Comparison of ENCODE assay signal across 31 mouse cellular contexts in the genomic region with DNA sequence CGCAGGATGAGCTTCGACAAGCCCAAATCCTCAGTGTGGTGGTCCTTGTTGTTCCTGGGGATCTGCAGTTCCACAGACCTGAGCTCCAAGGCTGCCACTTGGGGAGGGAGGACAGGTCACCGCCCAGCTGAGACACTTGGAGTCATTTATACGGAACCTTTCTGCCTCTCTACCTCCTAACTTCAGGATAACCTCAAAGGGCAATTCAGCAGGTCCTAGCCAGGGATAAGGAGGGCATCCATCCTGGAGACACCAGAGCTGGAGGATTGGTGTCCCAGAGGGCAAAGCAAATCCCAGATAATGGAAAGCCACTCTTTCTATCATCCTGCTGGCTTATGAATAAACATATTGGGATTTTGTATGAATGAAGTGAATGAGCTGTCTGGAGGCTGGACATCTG. TPM values are rescaled to one million over a fixed set of nuclear protein-coding genes. Genes with fewer than 3 reads are reported as not detected.
"Had no signal": no experiment of that assay in that cellular context is flagged by ENCODE, and none has a peak within 500 bp of the region (broad histone marks: within the 10 kb centered on the region; RNA-seq: fewer than 3 reads in every experiment).

Tgm7 (minus strand) TSS at position 101 of the 400 bp plus-strand sequence.

- H3K9me3 ChIP-seq: limb, embryonic 10.5 days; limb, embryonic 12.5 days; limb, embryonic 13.5 days; limb, embryonic 15.5 days; liver, embryonic 12.5 days; liver, embryonic 13.5 days; liver, embryonic 15.5 days; lung, embryonic 15.5 days; megakaryocyte, embryonic 14.5 days; midbrain, embryonic 10.5 days; midbrain, embryonic 12.5 days; midbrain, embryonic 13.5 days; midbrain, embryonic 15.5 days; neural tube, embryonic 12.5 days had no signal

- ATAC-seq: liver, embryonic 12.5 days; liver, postnatal 0 days; lung, postnatal 0 days; midbrain, embryonic 13.5 days; midbrain, embryonic 15.5 days; midbrain, embryonic 16.5 days had no signal

- H3K4me2 ChIP-seq: limb, embryonic 12.5 days; limb, embryonic 13.5 days; limb, embryonic 15.5 days; liver, embryonic 11.5 days; liver, embryonic 12.5 days; liver, embryonic 13.5 days; liver, embryonic 15.5 days; lung, embryonic 14.5 days; lung, embryonic 15.5 days; midbrain, embryonic 11.5 days; midbrain, embryonic 12.5 days; midbrain, embryonic 13.5 days; midbrain, embryonic 15.5 days; neural tube, embryonic 12.5 days had no signal

- H3K9ac ChIP-seq: limb, embryonic 12.5 days; limb, embryonic 13.5 days; limb, embryonic 15.5 days; liver, embryonic 12.5 days; liver, embryonic 13.5 days; liver, embryonic 14.5 days; liver, embryonic 15.5 days; liver, postnatal 0 days; lung, embryonic 14.5 days; lung, embryonic 15.5 days; midbrain, embryonic 12.5 days; midbrain, embryonic 13.5 days; midbrain, embryonic 15.5 days; neural tube, embryonic 12.5 days had no signal

- H3K4me1 ChIP-seq: limb, embryonic 10.5 days; limb, embryonic 12.5 days; limb, embryonic 13.5 days; limb, embryonic 15.5 days; liver, embryonic 12.5 days; liver, embryonic 15.5 days; lung, embryonic 15.5 days; megakaryocyte, embryonic 14.5 days; midbrain, embryonic 10.5 days; midbrain, embryonic 12.5 days; midbrain, embryonic 13.5 days; midbrain, embryonic 15.5 days; neural tube, embryonic 12.5 days had no signal

- H3K36me3 ChIP-seq: limb, embryonic 10.5 days; limb, embryonic 12.5 days; limb, embryonic 13.5 days; limb, embryonic 15.5 days; liver, embryonic 12.5 days; liver, embryonic 13.5 days; liver, embryonic 15.5 days; lung, embryonic 15.5 days; midbrain, embryonic 10.5 days; midbrain, embryonic 12.5 days; midbrain, embryonic 13.5 days; midbrain, embryonic 15.5 days; neural tube, embryonic 12.5 days had no signal

- H3K4me3 ChIP-seq: limb, embryonic 10.5 days; limb, embryonic 12.5 days; limb, embryonic 13.5 days; limb, embryonic 15.5 days; liver, embryonic 12.5 days; liver, embryonic 13.5 days; liver, embryonic 15.5 days; lung, embryonic 15.5 days; megakaryocyte, embryonic 14.5 days; midbrain, embryonic 10.5 days; midbrain, embryonic 12.5 days; midbrain, embryonic 13.5 days; midbrain, embryonic 15.5 days; myocyte; neural tube, embryonic 12.5 days had no signal

- H3K27ac ChIP-seq: limb, embryonic 10.5 days; limb, embryonic 12.5 days; limb, embryonic 13.5 days; limb, embryonic 15.5 days; liver, embryonic 12.5 days; liver, embryonic 13.5 days; liver, embryonic 14.5 days; liver, embryonic 15.5 days; lung, embryonic 15.5 days; macrophage; midbrain, embryonic 10.5 days; midbrain, embryonic 12.5 days; midbrain, embryonic 13.5 days; midbrain, embryonic 15.5 days; neural tube, embryonic 12.5 days had no signal

- H3K27me3 ChIP-seq: limb, embryonic 12.5 days; limb, embryonic 13.5 days; limb, embryonic 15.5 days; lung, embryonic 15.5 days; midbrain, embryonic 12.5 days; midbrain, embryonic 13.5 days; midbrain, embryonic 15.5 days; neural tube, embryonic 12.5 days had no signal

RNA-seq across cellular contexts. Expression of gene Tgm7, which starts in this region (rescaled TPM):
- polyA plus RNA-seq: limb, embryonic 10.5 days; limb, embryonic 11.5 days; limb, embryonic 12.5 days; limb, embryonic 13.5 days; limb, embryonic 15.5 days; liver, adult 2 months; liver, embryonic 11.5 days; liver, embryonic 12.5 days; liver, embryonic 13.5 days; liver, embryonic 14.5 days; liver, embryonic 15.5 days; liver, embryonic 16.5 days; liver, postnatal 0 days; lung, adult 2 months; lung, embryonic 14.5 days; lung, embryonic 16.5 days; lung, postnatal 0 days; macrophage; midbrain, embryonic 10.5 days; midbrain, embryonic 11.5 days; midbrain, embryonic 12.5 days; midbrain, embryonic 13.5 days; midbrain, embryonic 14.5 days; midbrain, embryonic 15.5 days; midbrain, embryonic 16.5 days; midbrain, postnatal 0 days; myocyte; neural tube, embryonic 11.5 days; neural tube, embryonic 12.5 days had no signal
